Mouse (Mus musculus): ENCODE measurements around the gene Babam2.

- TF ChIP-seq SRF (IDR thresholded peaks at IDR 0.05; ENCODE audit: control insufficient read depth, insufficient read length, low read depth): no peak
- no peak for TF ChIP-seq POLR2A (IDR thresholded peaks at IDR 0.05; ENCODE audit: insufficient read length, low read depth)
- TF ChIP-seq REST (IDR thresholded peaks at IDR 0.05; ENCODE audit: insufficient read depth, insufficient read length): no peak
- no peak for TF ChIP-seq TCF12 (IDR thresholded peaks at IDR 0.05; ENCODE audit: insufficient read depth, poor library complexity, severe bottlenecking)
- no peak for TF ChIP-seq POLR2AphosphoS2 (IDR thresholded peaks at IDR 0.05; ENCODE audit: insufficient read length, low read depth)
- no peak for TF ChIP-seq CEBPB (IDR thresholded peaks at IDR 0.05; ENCODE audit: insufficient read depth, poor library complexity, severe bottlenecking)
- TF ChIP-seq MYOG (IDR thresholded peaks at IDR 0.05; ENCODE audit: control insufficient read depth in 1 of 3, insufficient read depth in 1 of 3, insufficient read length in 2 of 3, low read depth in 2 of 3): no peak
- no peak for TF ChIP-seq E2F4 (IDR thresholded peaks at IDR 0.05; ENCODE audit: insufficient read depth)
Observed at GRCm38 (mm10) chr5:31959886-31960285, 262.4 kb downstream of the Babam2 start.
